In genomic region chr2:30063235-30063634, GRCm38 (mm10) we compare ENCODE assay signal across 8 mouse cellular contexts. TPM values are rescaled to one million over a fixed set of nuclear protein-coding genes. Genes with fewer than 3 reads are reported as not detected.
DNase-seq lines count a peak whose midpoint lies in the region; ATAC-seq lines count a peak whose summit lies in the region.

No protein-coding gene starts in this region.

- no peaks in the 10 kb centered on the region for H3K9me3 ChIP-seq in limb, embryonic 15.5 days

- no peak for ATAC-seq in limb, embryonic 15.5 days (ENCODE audit: insufficient number of reproducible peaks, low FRiP score, low TSS enrichment, low read depth)
- no peak for ATAC-seq in erythroid progenitor cell, adult 5-6 weeks (replicated peaks; ENCODE audit: low FRiP score, poor library complexity, severe bottlenecking)

- WGBS in limb, embryonic 15.5 days = 5% methylated on average over 8 of the region's 8 CpGs

- H3K4me3 ChIP-seq in limb, embryonic 15.5 days = peak overlapping the region; percentile 53

- H3K27me3 ChIP-seq in limb, embryonic 15.5 days = no peaks in the 10 kb centered on the region

- H3K4me1 ChIP-seq in limb, embryonic 15.5 days = peaks cover 40% of the 10 kb centered on the region

- H3K27ac ChIP-seq in limb, embryonic 15.5 days = peak overlapping the region; percentile 91

- H3K36me3 ChIP-seq in limb, embryonic 15.5 days = peaks cover under 1% of the 10 kb centered on the region; the same call in 1 of the 2 replicates

- DNase-seq in adrenal gland, adult (ENCODE audit: inconsistent age in 2 of 2, low spot score in 1 of 2) = peak; percentile 78 to 92
- DNase-seq in adrenal gland, postnatal 4 days (ENCODE audit: low spot score in 2 of 2) = no peak
- peak; percentile 21 for DNase-seq in thymus, postnatal 25 days
- no peak for DNase-seq in thymus, postnatal 4 days
- no peak for DNase-seq in layer of hippocampus, adult 11-12 months (ENCODE audit: low spot score)
- DNase-seq in spleen, adult 18-20 months = no peak

- H3K4me2 ChIP-seq in limb, embryonic 15.5 days = peak overlapping the region; percentile 85

- peak overlapping the region; percentile 41 for H3K9ac ChIP-seq in limb, embryonic 15.5 days

RNA-seq across cellular contexts. Expression of gene Set, which starts 6.1 kb away (rescaled TPM):
- total RNA-seq in adrenal gland, postnatal 4 days (2021) = 100 to 1,000 TPM; 326 to 328 TPM
- polyA plus RNA-seq in limb, embryonic 15.5 days (2015; fragmentation: Nextera tagmentation; extraction: Ambion mirVana) = 323 and 361 TPM in 2 replicates
- 56.2 and 60.5 TPM in 2 replicates for total RNA-seq in erythroid progenitor cell, adult 5-6 weeks (2015; ENCODE audit: low replicate concordance)
- total RNA-seq in erythroid progenitor cell, adult 5-6 weeks (2017; ENCODE audit: low replicate concordance) = 155 and 219 TPM in 2 replicates

RNA-seq across cellular contexts. Expression of gene Pkn3, which starts 14.2 kb away (rescaled TPM):
- 10 to 100 TPM; 11.4 to 12.4 TPM for total RNA-seq in adrenal gland, postnatal 4 days (2021)
- polyA plus RNA-seq in limb, embryonic 15.5 days (2015; fragmentation: Nextera tagmentation; extraction: Ambion mirVana) = 8.6 and 10.4 TPM in 2 replicates
- total RNA-seq in erythroid progenitor cell, adult 5-6 weeks (2015; ENCODE audit: low replicate concordance) = not detected in 2 replicates
- total RNA-seq in erythroid progenitor cell, adult 5-6 weeks (2017; ENCODE audit: low replicate concordance) = not detected in 2 replicates

RNA-seq across cellular contexts. Expression of gene Wdr34, which starts 14.6 kb away (rescaled TPM):
- 10 to 100 TPM; 35.9 to 39.2 TPM for total RNA-seq in adrenal gland, postnatal 4 days (2021)
- polyA plus RNA-seq in limb, embryonic 15.5 days (2015; fragmentation: Nextera tagmentation; extraction: Ambion mirVana) = 36.7 and 37.0 TPM in 2 replicates
- 2.1 and 3.2 TPM in 2 replicates for total RNA-seq in erythroid progenitor cell, adult 5-6 weeks (2015; ENCODE audit: low replicate concordance)
- total RNA-seq in erythroid progenitor cell, adult 5-6 weeks (2017; ENCODE audit: low replicate concordance) = 0.26 TPM in 1 of 2 replicates, not detected in the other

RNA-seq across cellular contexts. Expression of gene Zdhhc12, which starts 30.2 kb away (rescaled TPM):
- 10 to 100 TPM; 17.5 to 18.5 TPM for total RNA-seq in adrenal gland, postnatal 4 days (2021)
- polyA plus RNA-seq in limb, embryonic 15.5 days (2015; fragmentation: Nextera tagmentation; extraction: Ambion mirVana) = 21.1 and 21.6 TPM in 2 replicates
- 8.6 and 13.4 TPM in 2 replicates for total RNA-seq in erythroid progenitor cell, adult 5-6 weeks (2015; ENCODE audit: low replicate concordance)
- total RNA-seq in erythroid progenitor cell, adult 5-6 weeks (2017; ENCODE audit: low replicate concordance) = 2.3 and 4.0 TPM in 2 replicates

Comparison
In these comparisons a context has a peak if more than half of its experiments do, and no peak if none do; other contexts are left out.
1. DNase-seq: peak in adrenal gland, adult (2 of 2) and thymus, postnatal 25 days (single experiment); none in adrenal gland, postnatal 4 days (0 of 2), thymus, postnatal 4 days (single experiment), layer of hippocampus, adult 11-12 months (single experiment) and spleen, adult 18-20 months (0 of 2).
2. RNA of gene Pkn3, which starts 14.2 kb away (total RNA-seq): 11.4 to 12.4 TPM in adrenal gland, postnatal 4 days; not detected in erythroid progenitor cell, adult 5-6 weeks; every median in the first group is over 4 times any median in the second.
3. RNA of gene Wdr34, which starts 14.6 kb away (total RNA-seq): 35.9 to 39.2 TPM in adrenal gland, postnatal 4 days; 0.26 to 3.2 TPM in erythroid progenitor cell, adult 5-6 weeks; every median in the first group is over 4 times any median in the second.